Mouse (Mus musculus) liver, postnatal 0 days (tissue): ENCODE measurements around the gene 1810043G02Rik. TPM values are rescaled to one million over a fixed set of nuclear protein-coding genes. Genes with fewer than 3 reads are reported as not detected.

Experiments
- ATAC-seq: fragments of 200-750 bp; cut with Nextera tagmentation; 2 replicates; pipeline ENCODE4 v1.8.0; 2017; ENCODE audit warnings: mild to moderate bottlenecking, moderate library complexity
- DNase-seq: peaks from one replicate; pipeline ENCODE4 v3.0.0-alpha.2; 2016
- H3K27ac ChIP-seq: fragments of 300-500 bp; sonication (generic); 2 replicates; pipeline ENCODE4 v1.5.1; 2014; ENCODE audit warnings: antibody characterized with exemption, moderate library complexity, mild to moderate bottlenecking, low read depth
- H3K27me3 ChIP-seq: fragments of 300-500 bp; sonication (generic); 2 replicates; pipeline ENCODE4 v1.6.1; 2014; ENCODE audit warnings: low read length, control low read depth, mixed read lengths; ENCODE audit not compliant: insufficient read depth
- H3K36me3 ChIP-seq: fragments of 300-500 bp; sonication (generic); replicated peaks from 2 replicates; pipeline ENCODE4 v1.6.1; 2014; ENCODE audit warnings: mild to moderate bottlenecking, control low read depth, low read length, moderate library complexity, mixed read lengths; ENCODE audit not compliant: insufficient read depth
- H3K4me1 ChIP-seq: fragments of 300-500 bp; sonication (generic); 2 replicates; pipeline ENCODE4 v1.6.1; 2014; ENCODE audit warnings: antibody characterized with exemption, mild to moderate bottlenecking, control low read depth; ENCODE audit not compliant: insufficient read depth
- H3K4me2 ChIP-seq: fragments of 300-500 bp; sonication (generic); 2 replicates; pipeline ENCODE4 v1.6.1; 2014; ENCODE audit warnings: low read depth, mild to moderate bottlenecking, low read length, moderate library complexity, mixed read lengths
- H3K4me3 ChIP-seq: fragments of 300-500 bp; sonication (generic); 2 replicates; pipeline ENCODE4 v1.5.1; 2014; ENCODE audit warnings: low read depth, low read length
- H3K9ac ChIP-seq: fragments of 300-500 bp; sonication (generic); replicated peaks from 2 replicates; pipeline ENCODE4 v1.6.1; 2014; ENCODE audit warnings: mild to moderate bottlenecking, moderate library complexity
- H3K9me3 ChIP-seq: fragments of 300-500 bp; sonication (generic); 2 replicates; pipeline ENCODE4 v1.6.1; 2016; ENCODE audit warnings: mild to moderate bottlenecking, control low read depth, low read length, mixed read lengths
- CTCF ChIP-seq: sonication (generic); IDR thresholded peaks from 2 replicates; pipeline ENCODE4 v1.5.1; 2016; ENCODE audit warnings: antibody characterized with exemption, low read depth
- EP300 ChIP-seq: IDR thresholded peaks from 2 replicates; pipeline ENCODE4 v1.6.1; 2016; ENCODE audit warnings: antibody characterized with exemption, low read depth, mild to moderate bottlenecking
- WGBS: fragments of 180-500 bp; shearing (Covaris S2); extraction: QIAGEN DNeasy Blood & Tissue Kit; methylation state at CpG from one replicate; pipeline ENCODE4 v1.1.7; 2014; ENCODE audit not compliant: insufficient replicate concordance; 5-methylcytosine and 5-hydroxymethylcytosine counted together
- polyA plus RNA-seq: library from polyadenylated mRNA; unstranded; fragments of >200 nt; fragmentation: Nextera tagmentation; extraction: Ambion mirVana; gene quantifications from 2 replicates; pipeline ENCODE4 v1.2.1, GENCODE M21; 2015

The 1810043G02Rik gene
- polyA plus RNA-seq, 1 experiment from 2014 or later = 4.0 TPM

DNA sequence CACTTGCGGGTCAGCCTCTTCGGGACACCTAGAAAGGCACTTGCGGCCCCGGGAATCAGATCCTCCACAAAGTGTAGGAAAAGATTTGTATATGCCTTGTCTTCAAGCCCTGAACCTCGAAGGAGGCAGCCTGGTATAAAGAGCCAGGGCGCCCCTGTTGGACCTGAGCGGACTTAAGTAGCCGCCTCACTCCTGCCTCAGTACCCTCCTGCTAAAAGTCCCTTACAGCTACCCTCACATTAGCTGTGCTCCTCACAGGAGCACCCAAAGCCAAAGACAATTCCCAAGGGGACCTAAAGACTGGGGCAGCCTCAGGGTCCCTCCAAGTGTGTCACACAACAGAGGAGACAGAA, 8.4 kb upstream of the 1810043G02Rik start:
- ATAC-seq (no peak), DNase-seq (no peak)
- Histone ChIP-seq H3K9me3 (no peaks in the 10 kb centered on the region), H3K27ac (peak overlapping the region; percentile 56), H3K36me3 (no peaks in the 10 kb centered on the region), H3K9ac (no peak overlapping the region), H3K27me3 (peaks cover 22% of the 10 kb centered on the region), H3K4me2 (peak overlapping the region; percentile 52), H3K4me1 (peaks cover 9% of the 10 kb centered on the region), H3K4me3 (peak overlapping the region; percentile 25)
- no peak for TF ChIP-seq EP300
- no peak for TF ChIP-seq CTCF
- 4% methylated on average over 8 of the region's 8 CpGs for WGBS

DNA sequence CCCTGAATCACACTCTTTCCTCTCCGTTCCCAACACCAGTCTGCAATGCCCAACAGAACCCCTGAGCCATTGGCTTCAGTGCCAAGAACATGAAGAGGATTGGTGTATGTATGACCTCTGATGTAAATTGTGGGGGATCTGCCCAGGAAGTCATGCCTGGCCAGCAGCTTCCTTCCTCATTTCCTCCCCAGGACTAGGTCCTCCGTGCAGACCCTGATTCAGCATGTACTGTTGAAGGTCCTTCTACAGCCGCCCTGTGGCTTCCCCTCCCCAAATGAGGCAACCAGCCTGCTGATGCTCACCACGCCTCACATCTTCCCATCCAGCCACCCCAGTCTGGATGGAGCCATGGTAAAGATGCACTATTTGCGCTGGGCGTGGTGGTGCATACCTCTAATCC, 7.8 kb upstream of the 1810043G02Rik start, which contains the start of gene Trpm2:
Trpm2 (minus strand) TSS at position 83 of the 400 bp plus-strand sequence.
- Histone ChIP-seq H3K4me1 (peaks cover 14% of the 10 kb centered on the region), H3K4me2 (peak within 1 kb of the TSS; percentile 52), H3K9me3 (no peaks in the 10 kb centered on the region), H3K27me3 (peaks cover 22% of the 10 kb centered on the region), H3K36me3 (no peaks in the 10 kb centered on the region), H3K4me3 (peak within 1 kb of the TSS; percentile 25), H3K27ac (peak within 1 kb of the TSS; percentile 56), H3K9ac (no peak within 1 kb of the TSS)
- 30% methylated on average over 6 of the region's 6 CpGs for WGBS
- DNase-seq = peak; percentile 55
- TF ChIP-seq CTCF = no peak
- TF ChIP-seq EP300 = peak; percentile 19; the same call in 1 of the 2 replicates
- ATAC-seq = peak; percentile 65

DNA sequence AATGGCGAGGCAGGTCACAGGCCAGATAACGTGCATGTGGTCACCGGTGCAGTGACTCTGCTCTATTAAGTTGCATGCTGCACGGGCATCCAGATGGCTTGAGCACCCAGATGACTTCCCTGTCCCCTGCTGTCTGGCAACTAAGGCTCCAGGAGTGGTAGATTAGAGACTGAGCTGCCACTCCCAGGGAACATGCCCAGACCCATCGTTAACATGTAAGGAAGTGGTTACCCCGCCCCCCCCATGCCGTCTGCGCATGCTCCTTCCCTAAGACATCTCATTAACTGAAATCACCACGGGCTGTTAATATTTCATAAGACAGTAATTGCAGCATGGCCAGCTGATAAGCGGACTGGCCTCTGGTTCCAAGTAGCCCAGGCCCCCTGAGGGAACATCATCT, 7.1 kb upstream of the 1810043G02Rik start:
- 35% methylated on average over 10 of the region's 10 CpGs for WGBS
- Histone ChIP-seq H3K9me3 (no peaks in the 10 kb centered on the region), H3K27ac (0 out of 2 replicates have a peak overlapping the region, but pooled peaks have one; percentile 11), H3K36me3 (no peaks in the 10 kb centered on the region), H3K27me3 (peaks cover 22% of the 10 kb centered on the region), H3K4me1 (peaks cover 15% of the 10 kb centered on the region), H3K4me3 (no peak overlapping the region), H3K9ac (no peak overlapping the region), H3K4me2 (peak overlapping the region; percentile 6; the same call in 1 of the 2 replicates)
- TF ChIP-seq EP300 (no peak), CTCF (no peak)
- ATAC-seq (peak; percentile 16), DNase-seq (peak; percentile 54)

DNA sequence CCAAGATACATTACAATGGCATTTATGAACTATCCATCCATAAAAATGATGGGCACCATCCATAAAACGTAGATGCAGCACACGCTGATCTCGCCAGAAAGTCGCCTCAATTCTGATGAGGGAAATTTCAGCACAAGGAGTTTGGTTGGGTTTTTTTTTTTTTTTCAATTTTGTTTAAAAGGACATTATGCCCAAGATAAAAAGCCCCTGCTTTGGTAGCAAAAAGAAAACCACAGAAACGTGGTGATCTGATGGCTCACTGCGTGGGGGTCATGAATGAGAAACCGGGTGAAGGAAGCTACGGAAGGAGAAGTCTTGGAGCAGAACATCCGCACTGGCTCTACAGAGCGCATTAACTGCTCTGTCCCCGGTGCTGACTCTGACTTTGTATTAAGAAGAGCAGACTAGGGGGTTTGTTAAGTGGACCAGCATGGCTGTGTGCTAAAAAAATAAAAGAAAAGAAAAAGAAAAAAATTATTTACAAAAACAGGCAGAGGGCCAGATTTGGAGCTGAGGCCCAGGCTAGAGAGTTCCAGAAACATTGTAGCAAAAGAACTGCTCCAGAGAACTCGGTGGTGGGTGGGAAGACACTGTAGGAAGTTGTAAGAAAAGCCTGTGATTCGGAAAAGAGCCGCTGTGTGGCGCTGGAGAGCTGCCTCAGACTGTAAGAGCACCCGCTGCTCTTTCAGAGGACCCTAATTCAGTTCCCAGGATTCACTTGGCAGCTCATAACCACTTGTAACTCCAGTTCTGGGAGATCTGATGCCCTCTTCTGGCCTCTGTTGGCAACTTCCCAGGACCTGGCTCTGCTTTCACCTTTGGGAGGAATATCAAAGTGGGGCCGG, 6.4 kb upstream of the 1810043G02Rik start:
- ATAC-seq = no peak
- Histone ChIP-seq H3K9ac (no peak overlapping the region), H3K4me2 (no peak overlapping the region), H3K27me3 (peaks cover 22% of the 10 kb centered on the region), H3K4me3 (no peak overlapping the region), H3K4me1 (peaks cover 15% of the 10 kb centered on the region), H3K27ac (0 out of 2 replicates have a peak overlapping the region, but pooled peaks have one; percentile 12), H3K36me3 (no peaks in the 10 kb centered on the region), H3K9me3 (no peaks in the 10 kb centered on the region)
- TF ChIP-seq CTCF = peak; percentile 49
- TF ChIP-seq EP300 = no peak
- peak; percentile 57 for DNase-seq
- WGBS = 49% methylated on average over 17 of the region's 17 CpGs

DNA sequence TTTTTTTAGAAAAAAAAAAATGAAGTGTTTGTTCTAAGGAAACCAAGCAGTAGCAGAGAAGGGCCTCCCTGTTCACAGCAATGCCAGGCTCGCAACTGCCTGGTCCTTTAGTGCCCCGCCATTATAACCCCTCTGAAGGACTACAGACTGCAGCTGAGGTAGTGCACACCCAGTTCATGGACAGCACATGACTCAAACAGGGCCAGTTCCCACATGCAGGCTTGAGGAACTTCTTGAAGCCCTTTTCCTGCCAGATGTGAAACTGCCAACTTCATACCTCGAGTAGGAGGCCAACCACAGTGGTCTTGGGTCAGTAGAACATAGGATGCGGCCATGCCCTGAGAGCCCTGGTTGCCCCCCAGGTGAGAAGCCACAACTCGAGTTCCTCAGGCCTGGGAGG, 4.0 kb upstream of the 1810043G02Rik start:
- DNase-seq = no peak
- Histone ChIP-seq H3K4me3 (no peak overlapping the region), H3K4me1 (peaks cover 26% of the 10 kb centered on the region), H3K27me3 (peaks cover 12% of the 10 kb centered on the region; the same call in 1 of the 2 replicates), H3K4me2 (no peak overlapping the region), H3K9ac (no peak overlapping the region), H3K36me3 (no peaks in the 10 kb centered on the region), H3K27ac (no peak overlapping the region), H3K9me3 (no peaks in the 10 kb centered on the region)
- WGBS = 53% methylated on average over 5 of the region's 5 CpGs
- no peak for ATAC-seq
- no peak for TF ChIP-seq CTCF
- no peak for TF ChIP-seq EP300

DNA sequence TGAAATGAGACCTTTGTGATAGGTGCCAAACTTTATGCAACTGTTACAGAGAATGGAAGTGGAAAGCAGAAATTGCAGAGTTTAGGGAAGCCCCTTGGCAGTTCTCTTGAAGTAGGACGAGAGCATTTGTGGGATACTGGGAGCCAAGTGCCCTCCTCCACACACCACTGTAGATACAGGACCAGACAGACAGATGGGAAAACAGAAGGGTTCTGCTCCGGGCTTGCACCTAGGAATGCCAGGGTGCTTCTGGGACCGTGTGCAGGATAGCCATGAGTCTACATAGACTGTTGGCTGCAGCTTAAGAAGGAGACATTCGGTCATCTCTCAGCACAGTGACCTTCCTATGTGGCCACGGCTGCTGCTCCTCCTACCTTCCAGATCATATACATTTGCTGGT, 3.5 kb upstream of the 1810043G02Rik start:
- peaks cover 7% of the 10 kb centered on the region; the same call in 1 of the 2 replicates for H3K27me3 ChIP-seq
- H3K4me2 ChIP-seq = no peak overlapping the region
- H3K9me3 ChIP-seq = no peaks in the 10 kb centered on the region
- H3K4me1 ChIP-seq = peaks cover 23% of the 10 kb centered on the region
- H3K36me3 ChIP-seq = no peaks in the 10 kb centered on the region
- DNase-seq (no peak), ATAC-seq (no peak)
- H3K27ac ChIP-seq = no peak overlapping the region
- H3K4me3 ChIP-seq = no peak overlapping the region
- H3K9ac ChIP-seq = no peak overlapping the region
- 52% methylated on average over 5 of the region's 5 CpGs for WGBS
- TF ChIP-seq CTCF = no peak
- no peak for TF ChIP-seq EP300
